Mouse (Mus musculus): ENCODE data around the gene Tnfsfm13.

Tnfsfm13 gene

DNA sequence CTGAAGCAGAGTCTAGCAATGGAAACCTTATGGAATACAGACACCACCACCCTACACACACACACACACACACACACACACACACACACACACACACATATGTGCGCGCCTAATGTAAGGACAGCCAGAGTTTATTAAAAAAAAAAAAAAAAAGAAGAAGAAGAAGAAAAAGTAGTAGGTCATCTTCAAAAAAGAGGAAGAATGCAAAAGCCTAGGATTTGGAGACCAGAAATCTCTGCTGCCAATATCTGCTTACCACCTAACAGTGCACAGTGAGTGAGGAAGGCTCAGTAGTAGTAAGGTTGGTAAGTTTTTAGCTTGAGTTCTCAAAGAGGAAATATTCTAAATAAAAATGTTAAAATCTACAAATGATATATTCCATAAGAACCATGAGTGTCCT lies 16.8 kb downstream of the Tnfsfm13 start:
- no peak for DNase-seq

DNA sequence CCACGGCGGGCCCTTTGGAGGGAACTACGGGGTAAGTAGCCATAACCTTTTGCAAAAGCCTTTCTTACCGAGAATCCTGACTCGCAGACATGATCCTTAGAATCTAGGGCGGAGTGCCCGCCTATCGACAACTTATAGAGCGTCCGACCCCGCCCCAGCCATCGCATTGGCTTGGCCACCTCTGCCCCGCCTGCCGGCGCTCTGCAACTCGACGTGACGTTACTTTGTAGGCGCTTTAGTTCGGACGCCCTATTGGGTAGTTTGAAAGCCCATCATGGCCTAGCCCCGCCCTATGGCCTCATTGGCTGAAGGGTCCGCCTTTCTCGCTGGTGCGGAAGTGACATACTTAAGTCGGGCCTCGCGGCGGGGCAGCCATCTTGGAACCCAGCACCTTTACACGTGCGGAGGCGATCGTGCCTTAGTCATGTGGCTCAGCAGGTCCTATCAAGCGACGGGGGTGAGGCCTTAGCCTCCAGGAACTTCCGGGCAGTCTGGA lies 23.6 kb downstream of the Tnfsfm13 start, which contains the start of gene Eif4a1:
Eif4a1 (minus strand) TSS at position 213 of the 496 bp plus-strand sequence.
- peak; percentile 100 for DNase-seq

DNA sequence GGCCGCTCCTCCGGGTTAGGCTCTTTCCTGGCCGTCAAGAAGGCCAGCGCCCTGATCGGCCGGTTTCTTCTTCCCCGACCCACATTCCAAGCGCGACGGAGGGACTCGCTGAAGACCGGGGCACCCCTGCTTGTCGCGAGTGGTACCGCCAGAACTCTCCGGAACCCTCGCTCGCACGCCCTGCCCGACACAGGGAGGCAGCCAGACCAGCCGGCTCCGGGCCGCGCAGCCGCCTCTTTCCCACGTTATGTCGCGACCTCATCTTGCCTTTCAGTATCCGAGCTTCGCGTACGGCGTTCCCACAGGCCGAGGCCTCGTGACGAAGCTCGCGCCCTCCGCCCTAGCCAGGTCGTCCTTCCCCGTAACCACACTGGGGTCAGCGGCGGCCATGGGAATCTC lies 24.2 kb downstream of the Tnfsfm13 start:
- DNase-seq = no peak

DNA sequence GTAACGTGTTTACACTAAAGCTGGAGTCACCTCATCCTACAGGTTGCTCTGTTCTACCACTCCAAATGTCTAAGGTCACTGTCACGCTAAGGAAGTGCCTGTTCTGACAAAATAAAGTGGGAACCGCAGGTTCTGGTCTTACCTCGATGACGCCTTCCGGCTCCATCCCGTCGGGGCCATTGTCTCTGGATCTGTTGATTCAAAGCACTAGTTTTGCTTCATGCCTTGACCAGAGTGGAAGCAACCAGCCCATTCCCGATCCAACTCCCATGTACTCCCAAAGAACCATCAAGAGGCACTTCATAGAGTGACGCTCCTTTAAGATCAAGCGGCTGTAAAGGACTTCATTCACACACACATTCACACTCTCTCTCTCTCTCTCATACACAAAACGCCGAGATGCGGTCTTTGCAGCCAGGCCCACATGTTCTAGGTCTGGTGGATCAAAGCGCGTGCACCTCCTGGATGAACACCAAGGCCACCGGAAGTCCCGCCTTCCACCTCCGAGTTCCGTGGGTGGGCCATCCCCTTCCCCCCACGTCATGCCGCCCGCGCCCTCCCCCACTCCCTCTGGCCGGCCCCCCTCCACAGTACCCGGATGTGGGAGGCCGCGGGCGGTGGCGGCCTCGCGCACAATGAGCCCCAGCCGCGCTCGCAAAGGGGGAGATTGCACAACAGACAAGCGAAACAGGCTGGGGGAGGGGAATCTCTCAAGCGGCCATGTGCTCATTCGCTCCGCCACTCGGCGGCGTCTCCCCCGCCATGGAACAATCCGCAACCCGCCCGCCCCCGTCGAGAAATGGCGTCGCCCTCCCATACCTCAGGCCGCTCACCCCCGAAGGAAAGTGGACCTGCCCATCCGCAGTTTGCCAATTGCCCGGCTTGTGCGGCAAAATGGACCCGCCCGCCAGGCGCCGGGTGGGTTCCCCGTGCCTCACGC lies 24.8 kb downstream of the Tnfsfm13 start:
- peak; percentile 97 for DNase-seq

DNA sequence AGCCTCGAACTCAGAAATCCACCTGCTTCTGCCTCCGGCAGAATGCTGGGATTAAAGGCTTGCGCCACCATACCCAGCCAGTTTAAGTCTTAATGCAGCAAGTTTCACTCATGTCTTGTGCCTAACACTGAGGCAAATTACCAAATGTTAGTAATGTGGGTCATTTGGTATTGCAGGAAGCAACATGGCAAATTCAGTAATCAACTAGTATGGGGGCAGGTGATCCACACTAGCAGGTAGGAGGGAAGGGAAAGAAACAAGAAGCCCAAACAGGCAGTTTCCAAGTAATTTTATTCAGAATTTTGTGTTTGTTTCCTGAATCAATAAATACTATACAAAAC lies 29.3 kb downstream of the Tnfsfm13 start:
- DNase-seq = no peak

DNA sequence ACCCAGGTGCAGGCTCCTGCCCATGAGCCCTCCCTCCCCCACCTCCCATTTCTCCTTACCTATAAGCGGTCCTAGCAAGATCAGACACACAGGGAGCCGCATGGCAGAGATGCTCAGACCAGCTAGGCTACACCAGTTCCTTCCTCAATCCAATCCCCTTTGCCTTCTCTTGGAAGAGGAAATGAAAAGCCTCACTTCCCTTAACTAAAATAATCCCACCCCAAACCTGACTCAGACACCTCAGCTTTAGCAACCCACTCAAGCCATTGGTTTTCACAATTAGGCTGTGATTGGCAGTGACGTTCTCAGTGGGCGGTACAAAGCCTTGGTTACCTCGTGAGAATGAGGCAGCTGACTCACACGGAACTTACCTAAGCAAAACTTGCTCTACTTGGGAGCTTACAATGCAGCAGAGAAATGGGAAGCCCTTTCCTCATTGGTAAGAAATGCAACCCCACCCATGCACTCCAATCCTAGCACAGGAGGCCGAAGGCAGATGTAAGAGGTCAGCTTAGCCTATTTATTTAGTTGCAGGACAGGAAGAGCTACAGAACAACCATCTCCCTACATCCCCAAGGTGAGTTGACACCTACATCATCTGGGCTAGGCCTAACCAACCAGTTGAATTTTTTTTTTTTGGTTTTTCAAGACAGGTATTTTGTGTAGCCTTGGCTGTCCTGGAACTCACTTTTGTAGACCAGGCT lies 29.8 kb downstream of the Tnfsfm13 start, which contains the start of gene Cd68:
Cd68 (minus strand) TSS at position 193 of the 704 bp plus-strand sequence.
- DNase-seq = peak; percentile 71

DNA sequence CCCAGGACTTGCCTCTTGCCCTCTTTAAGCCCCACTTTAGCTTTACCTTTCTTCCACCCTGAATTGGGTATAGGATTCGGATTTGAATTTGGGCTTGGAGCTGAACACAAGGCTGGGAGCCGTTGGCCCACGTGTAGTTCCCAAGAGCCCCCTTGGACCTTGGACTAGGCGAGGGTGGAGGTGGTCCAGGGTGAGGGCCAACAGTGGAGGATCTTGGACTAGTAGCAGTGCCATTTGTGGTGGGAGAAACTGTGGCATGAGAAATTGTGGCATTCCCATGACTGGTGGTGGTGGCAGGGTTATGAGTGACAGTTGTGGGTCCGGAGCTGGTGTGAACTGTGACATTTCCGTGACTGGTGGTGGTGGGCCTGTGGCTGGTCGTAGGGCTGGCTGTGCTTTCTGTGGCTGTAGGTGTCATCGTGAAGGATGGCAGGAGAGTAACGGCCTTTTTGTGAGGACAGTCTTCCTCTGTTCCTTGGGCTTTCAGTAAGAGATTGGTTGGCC lies 30.4 kb downstream of the Tnfsfm13 start:
- DNase-seq = no peak

DNA sequence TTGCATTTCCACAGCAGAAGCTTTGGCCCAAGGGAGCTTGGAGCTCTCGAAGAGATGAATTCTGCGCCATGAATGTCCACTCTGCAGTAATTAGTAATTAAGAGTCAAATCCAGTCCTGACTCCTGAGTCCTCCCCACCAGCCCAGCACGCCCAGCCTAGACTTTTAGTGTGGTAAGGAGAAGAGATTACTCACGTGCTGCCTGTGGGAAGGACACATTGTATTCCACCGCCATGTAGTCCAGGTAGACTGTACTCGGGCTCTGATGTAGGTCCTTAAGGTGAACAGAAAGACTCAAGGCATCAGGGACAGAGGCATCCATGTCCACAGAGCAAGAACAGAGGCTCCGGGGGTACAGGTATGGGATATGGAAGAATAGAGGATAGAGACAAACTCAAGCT lies 31.1 kb downstream of the Tnfsfm13 start:
- DNase-seq = no peak

DNA sequence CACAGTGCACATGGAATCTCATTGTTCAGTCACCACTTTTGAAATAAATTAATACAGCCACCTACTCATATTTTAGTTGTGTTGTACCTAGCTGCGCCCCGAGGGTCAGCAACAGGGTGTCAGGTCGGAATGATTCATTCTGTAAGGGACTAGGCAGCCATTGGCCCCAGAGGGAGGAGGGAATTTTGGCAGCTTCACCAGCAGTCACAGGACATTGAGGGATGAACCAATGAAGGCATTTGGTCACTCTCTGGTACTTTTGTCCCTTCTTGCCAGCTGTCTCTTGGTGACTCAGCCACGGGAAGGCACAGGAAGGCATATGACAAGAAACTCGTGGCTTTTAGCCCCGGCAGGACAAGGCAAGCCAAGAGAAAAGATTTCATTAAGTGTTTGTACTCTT lies 32.1 kb downstream of the Tnfsfm13 start:
- peak; percentile 26 for DNase-seq

DNA sequence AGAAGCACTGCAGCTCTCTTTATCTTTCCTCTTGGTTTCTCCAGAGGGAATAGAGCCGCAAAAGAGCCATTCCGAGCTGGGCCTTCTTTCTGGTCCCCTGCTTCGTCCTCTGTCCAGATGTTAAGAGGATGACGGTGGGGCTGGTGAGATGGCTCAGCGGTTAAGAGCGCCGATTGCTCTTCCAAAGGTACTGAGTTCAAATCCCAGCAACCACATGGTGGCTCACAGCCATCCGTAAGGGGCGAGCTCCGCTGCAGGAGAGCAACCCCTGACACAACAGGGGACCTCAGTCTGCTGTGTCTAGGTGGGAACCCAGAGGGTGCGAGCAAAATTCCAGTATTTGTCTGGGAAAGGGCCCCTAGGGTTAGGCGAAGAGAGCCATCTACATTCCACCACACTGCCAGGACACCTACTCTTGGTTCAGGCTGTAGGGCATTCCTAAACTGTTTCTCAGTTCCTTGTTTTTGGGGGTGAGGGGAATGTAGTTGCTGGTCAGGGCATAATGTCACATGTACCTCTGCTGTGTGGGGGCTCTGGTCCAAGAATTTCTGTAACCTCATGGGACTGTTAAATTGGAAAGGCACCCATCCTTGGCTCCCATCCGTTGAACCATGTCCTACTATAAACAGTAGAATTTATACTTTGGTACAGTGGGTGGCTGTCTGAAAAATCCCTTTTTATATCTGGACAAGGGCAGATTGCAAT lies 32.8 kb downstream of the Tnfsfm13 start:
- no peak for DNase-seq

DNA sequence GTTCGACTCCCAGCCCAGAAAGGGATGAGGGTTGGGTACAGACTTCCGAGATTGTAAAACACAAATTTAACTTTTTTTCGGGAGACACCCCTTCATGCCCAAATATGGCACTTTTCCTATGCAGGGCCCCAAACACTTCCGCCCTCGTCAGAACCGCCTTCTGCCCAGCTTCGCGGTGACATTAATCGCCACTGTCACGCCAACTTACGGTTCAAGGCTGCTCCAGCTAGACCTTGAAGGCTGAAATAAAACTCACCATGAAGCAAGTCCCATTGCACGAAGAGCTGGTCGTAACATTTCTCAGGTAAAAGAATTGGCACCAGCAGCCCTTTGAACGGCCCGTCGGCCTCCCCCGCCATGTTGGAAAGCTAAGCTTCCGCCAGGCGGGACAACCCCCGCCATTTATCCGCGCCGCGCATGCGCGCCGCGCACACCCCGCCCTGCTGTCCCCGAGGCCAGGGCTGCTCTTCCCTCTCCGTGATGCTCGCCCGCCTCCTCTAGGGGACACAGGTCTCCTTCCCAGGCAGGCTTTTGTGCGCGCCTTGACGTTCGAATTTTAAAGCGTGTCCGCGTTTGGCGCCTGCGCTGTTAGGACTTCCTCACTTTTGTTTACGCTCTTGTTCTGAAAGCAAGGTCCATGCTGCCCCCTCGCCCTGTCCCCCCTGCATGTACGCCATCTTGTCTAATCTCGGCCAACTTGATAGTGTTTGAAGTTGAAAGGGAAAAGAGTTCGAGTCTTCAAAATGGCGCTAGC lies 33.5 kb downstream of the Tnfsfm13 start, which contains the start of gene Mpdu1:
Mpdu1 (minus strand) TSS at position 430 of the 754 bp plus-strand sequence.
- peak; percentile 98 for DNase-seq

DNA sequence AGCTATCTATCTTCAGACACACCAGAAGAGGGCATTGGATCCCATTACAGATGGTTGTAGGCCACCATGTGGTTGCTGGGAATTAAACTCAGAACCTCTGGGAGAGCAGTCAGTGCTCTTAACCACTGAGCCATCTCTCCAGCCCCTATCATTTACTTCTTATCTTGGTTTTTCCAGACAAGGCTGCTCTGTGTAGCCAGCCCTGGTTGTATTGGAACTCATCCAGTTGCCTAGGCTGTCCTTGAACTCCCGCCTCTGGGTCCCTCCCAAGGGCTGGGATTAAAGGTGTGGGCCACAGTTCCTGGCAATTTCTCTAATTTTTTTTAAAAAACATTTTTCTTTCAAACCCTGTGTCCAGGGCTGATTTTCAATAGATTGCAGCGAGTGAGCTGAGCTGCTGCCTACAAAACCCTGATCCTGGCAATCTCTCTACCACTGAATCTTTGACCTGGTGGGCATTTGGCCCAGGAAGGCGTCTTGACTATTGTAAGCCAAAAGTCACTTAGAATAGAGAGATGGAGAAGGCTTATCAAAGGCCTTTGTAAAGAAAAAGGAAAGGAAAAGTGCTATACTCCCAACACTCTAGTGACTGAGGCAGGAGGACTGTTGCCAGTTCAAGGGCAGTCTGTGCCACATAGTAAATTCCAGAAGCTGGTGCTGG lies 34.5 kb downstream of the Tnfsfm13 start:
- DNase-seq = peak; percentile 38

DNA sequence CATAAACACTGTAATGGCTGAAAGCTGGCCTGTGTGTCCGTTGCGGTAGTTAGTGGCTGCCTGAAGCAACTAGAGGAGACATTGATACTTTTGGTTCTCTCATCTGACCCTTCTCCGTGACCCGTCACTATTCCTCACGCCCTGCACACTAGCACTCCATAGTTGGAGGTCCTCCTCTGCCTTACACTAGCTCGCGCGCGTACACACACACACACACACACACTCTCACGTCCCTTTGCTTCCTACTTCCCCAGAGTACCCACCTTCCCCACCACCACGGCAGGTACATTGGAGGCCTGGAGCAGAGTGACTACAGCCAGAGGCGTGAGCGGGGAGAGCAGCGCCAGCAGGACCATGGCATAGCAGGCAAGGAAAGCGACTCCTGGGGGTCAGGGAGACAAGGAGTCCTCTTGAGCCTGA lies 38.4 kb downstream of the Tnfsfm13 start:
- no peak for DNase-seq

DNA sequence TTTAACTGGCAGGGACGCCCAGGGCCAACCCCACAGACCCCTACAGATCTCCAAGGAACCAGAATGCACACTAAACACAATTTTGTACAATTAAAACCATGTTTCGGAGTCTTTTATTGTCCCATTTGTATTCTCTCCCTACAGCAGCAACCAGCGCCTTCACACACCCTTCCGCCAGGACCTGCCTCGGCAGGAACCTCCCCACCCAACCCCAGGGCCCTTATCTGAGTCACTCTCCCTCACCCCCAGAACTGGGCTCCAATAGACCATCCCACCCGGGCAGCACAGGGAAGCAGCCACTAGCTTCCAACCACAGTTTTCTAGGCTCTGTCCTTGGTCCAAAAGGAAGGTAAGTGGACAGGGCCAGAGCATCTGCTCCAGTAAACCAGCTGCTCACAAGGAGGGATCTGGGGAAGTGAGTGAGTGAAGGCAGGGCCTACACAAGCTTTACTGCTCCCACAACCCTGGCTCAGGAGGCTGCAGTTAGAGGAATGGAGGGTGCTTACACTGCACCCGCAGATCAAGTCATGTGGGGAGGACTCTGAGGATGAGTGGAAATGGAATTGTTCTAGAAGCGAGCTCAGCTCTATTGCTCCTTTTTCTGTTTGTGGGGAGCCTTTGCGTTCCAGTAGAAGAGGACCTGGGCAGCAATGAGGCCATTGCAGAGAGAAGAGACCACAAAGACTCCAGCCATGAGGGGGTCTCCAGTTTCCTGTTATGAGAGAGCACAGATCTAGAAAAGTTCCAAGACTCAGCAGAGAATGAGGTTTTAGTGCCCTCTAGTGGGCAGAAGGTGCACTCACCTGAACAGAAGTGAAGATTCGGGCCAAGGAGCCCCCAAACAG lies 39.1 kb downstream of the Tnfsfm13 start:
- DNase-seq = peak; percentile 66

DNA sequence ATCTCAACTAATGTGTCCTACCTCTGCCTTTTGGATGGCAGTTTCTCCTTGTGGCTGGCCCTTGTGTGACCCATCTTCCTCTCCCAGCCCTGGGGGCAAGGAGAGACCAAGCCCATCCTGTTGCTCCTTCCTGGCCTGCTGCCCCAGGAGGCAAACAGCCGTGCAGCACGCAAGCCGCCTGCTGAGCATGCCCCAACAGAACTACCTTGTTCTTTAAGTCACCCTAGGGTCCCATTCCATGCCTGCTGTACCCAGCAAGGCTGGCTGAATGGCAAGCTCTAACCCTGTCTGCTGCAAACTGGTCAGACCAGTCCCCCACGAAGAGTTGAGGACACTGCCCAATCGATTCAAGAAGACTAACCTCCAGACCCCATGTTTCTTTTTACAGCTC lies 39.8 kb downstream of the Tnfsfm13 start:
- DNase-seq = no peak

DNA sequence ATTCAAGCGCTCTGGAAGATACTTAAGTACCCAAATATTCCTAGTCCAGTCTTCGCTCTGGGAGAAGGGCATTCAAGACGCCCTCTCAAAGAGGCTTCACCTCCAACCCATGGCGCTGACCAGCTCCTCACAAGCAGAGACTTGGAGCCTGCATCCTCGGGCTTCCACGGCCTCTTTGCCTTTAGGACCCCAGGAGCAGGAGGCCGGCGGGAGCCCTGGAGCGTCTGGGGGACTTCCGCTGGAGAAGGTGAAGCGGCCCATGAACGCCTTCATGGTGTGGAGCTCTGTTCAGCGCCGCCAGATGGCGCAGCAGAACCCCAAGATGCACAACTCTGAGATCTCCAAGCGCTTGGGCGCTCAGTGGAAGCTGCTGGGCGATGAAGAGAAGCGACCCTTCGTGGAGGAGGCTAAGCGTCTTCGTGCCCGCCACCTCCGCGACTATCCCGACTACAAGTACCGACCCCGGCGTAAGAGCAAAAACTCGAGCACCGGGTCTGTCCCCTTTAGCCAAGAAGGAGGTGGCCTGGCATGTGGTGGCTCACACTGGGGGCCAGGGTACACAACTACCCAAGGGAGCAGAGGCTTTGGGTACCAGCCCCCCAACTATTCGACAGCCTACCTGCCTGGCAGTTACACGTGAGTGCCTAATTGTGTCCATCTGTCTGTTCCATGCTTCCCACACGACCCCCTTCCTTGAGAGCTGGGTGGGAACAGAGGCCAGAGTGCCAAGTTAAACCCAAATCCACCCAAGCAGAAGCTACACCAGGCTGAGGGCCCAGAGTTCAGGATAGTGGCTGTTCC lies 40.4 kb downstream of the Tnfsfm13 start, which contains the start of gene Sox15:
Sox15 (plus strand) TSS at position 51 of the 801 bp plus-strand sequence.
- peak; percentile 82 for DNase-seq

DNA sequence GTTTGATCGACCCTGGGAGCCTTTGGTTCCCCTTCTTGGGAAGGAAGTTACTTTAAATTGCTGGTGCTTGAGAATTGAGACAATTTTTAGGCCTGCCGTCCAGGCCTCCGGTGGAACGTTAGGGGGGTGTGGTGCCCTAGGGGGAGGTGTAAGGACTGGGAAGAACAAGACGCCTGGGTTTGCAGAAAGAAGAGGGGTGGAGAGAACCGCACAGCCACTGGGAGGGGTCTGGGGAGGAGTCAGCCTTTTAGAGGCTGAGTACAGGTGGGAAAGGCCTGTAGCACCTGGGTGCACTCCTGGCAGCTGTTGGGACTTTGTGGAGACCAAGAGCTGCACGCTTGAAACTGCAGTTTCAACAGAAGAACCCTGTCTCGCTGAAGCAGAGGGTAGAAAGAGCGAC lies 41.1 kb downstream of the Tnfsfm13 start:
- DNase-seq = peak; percentile 35

DNA sequence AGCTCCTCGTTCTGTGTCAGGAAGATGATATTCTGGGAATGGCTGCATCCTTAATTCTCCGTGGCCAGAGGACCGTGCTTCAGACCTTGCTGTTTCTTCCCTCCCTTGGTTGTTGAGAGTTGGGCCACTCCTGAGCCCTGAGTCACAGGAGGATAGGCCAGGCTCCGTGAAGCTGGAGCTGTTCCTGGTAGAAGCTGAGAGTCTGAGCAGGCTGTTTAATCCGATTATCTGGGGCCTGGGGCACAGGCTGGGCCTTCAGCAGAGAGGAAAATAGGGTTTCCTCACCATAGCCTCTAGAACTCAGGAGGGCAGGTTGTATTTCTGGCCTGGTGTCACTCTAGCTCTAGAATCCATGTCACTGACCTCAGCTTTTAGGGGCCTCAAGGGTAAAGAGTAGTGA lies 42.5 kb downstream of the Tnfsfm13 start:
- DNase-seq = no peak

DNA sequence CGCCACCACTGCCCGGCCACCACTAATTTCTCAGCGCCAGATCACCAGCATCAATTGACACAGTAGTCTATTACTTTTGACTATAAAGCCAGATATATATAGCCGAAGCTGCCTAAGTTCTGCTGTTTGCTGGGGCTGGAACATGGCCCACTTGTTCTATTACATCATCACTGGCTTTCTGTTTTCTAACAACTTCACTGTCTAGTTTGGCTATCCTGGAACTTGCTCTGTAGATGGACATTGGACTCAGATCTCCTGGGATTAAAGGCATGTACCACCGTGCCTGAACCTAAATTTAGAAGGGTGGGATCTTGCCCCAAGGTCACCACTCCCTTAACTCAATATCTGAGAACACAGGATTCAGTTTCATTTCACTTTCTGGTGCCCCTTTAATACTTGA lies 50.0 kb downstream of the Tnfsfm13 start:
- no peak for DNase-seq

DNA sequence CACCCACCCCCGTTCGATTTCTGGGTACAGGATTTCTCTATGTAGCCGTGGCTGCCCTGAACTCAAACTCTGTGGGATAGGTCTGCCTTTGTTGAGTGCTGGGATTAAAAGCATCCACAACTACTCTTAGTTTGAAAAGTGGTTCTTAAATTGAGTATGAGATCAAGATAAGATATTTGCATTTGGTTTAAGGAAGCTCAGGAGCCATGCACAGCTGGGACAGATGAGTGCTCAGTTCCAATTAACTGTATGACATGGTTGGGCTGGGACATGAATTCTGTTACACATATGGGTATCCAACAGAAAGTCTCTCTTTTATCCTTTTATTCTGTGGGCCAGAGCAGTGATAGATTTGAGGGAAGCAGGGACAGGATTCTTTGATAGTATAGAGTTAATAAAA lies 60.4 kb downstream of the Tnfsfm13 start:
- no peak for DNase-seq

Data from lung, postnatal 10 days (tissue).